Mouse (Mus musculus) G1E (cell line): ENCODE results near the gene Card9. TPM values are rescaled to one million over a fixed set of nuclear protein-coding genes. Genes with fewer than 3 reads are reported as not detected.
"Not testable (repeated sequence)": the region's sequence is repeated elsewhere in the genome, so short reads cannot be mapped to it uniquely, and the experiment has no call there.

Experiments
- ATAC-seq: 2 replicates; pipeline ENCODE4 v1.8.0; 2016; ENCODE audit warnings: mild to moderate bottlenecking; ENCODE audit not compliant: insufficient number of reproducible peaks, poor library complexity, low FRiP score, severe bottlenecking; ENCODE audit errors: extremely low read depth
- DNase-seq: peaks from one replicate; pipeline ENCODE4 v3.0.0; 2012; ENCODE audit warnings: low spot score
- H3K27me3 ChIP-seq: 2 replicates; pipeline ENCODE4 v1.6.1; 2012; ENCODE audit warnings: mild to moderate bottlenecking, low read length, inconsistent platforms; ENCODE audit not compliant: insufficient read depth
- H3K36me3 ChIP-seq: replicated peaks from 2 replicates; pipeline ENCODE3; 2012; ENCODE audit warnings: mild to moderate bottlenecking, inconsistent platforms
- H3K4me1 ChIP-seq: 2 replicates; pipeline ENCODE4 v1.6.1; 2012; ENCODE audit warnings: low read depth, low read length, inconsistent platforms, mixed read lengths; ENCODE audit not compliant: insufficient read depth
- H3K4me3 ChIP-seq: 2 replicates; pipeline ENCODE4 v1.5.1; 2012; ENCODE audit warnings: low read depth, mild to moderate bottlenecking, inconsistent platforms, low read length, moderate library complexity, mixed read lengths
- H3K9me3 ChIP-seq: replicated peaks from 2 replicates; pipeline ENCODE4 v1.6.1; 2012; ENCODE audit warnings: inconsistent platforms
- CTCF ChIP-seq: IDR thresholded peaks from 2 replicates; pipeline ENCODE4 v1.5.1; 2012; ENCODE audit warnings: low read depth, low read length, inconsistent platforms, mixed read lengths
- GATA1 ChIP-seq: IDR thresholded peaks from 2 replicates; pipeline ENCODE4 v1.6.1; 2012; ENCODE audit warnings: borderline replicate concordance, low read length, inconsistent platforms, mixed read lengths
- GATA2 ChIP-seq: IDR thresholded peaks from 2 replicates; pipeline ENCODE4 v1.6.1; 2012; ENCODE audit warnings: low read depth, low read length, inconsistent platforms, borderline replicate concordance
- POLR2AphosphoS5 ChIP-seq: IDR thresholded peaks from 2 replicates; pipeline ENCODE4 v1.6.1; 2012; ENCODE audit warnings: low read depth, low read length, inconsistent platforms; ENCODE audit not compliant: insufficient replicate concordance
- TAL1 ChIP-seq: conservative IDR thresholded peaks from 2 replicates; pipeline ENCODE4 v1.6.1; 2012; ENCODE audit warnings: low read depth, low read length, inconsistent platforms, mixed read lengths
- polyA plus RNA-seq: library from polyadenylated mRNA; stranded (reverse); fragments of >175 nt; gene quantifications from 2 replicates; pipeline ENCODE4 v1.2.3, GENCODE M21; 2012
- total RNA-seq, 2 experiments: library from RNA; stranded (forward) in 1 of 2; stranded (reverse) in 1 of 2; fragments of 200-1000 nt in 1 of 2; fragments of >200 nt in 1 of 2; fragmentation: Nextera tagmentation in 1 of 2; gene quantifications; 2 replicates each; pipeline ENCODE4 v1.2.3; 2014 to 2017

The Card9 gene
- total and polyA plus RNA-seq, 3 experiments, result 0.16 to 0.38 TPM; not detected in 1

DNA sequence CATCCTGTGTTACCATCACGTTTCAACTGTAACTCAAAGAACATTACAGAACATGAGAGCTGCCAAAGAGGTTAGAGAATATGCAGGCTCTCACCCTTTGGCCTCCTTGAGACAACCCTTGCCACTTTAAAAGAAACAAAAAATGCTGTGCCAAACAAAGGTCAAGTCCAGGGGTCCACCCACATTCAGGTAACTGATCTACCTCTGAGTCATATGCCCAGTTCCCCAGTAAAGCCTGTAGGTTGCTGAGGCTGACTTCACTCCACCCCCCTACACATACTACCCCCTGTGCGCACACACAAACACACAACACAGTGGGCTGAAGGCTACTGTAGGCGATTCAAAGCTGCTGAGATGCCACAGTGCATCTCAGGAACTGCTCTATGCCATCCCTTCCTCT is 27.0 kb upstream of the Card9 start:
- TF ChIP-seq GATA1 (no peak), GATA2 (no peak), CTCF (no peak), TAL1 (no peak), POLR2AphosphoS5 (no peak)
- ATAC-seq (no peak), DNase-seq (no peak)
- H3K4me3 ChIP-seq, result peak overlapping the region; percentile 87; the same call in 1 of the 2 replicates
- no peaks in the 10 kb centered on the region for H3K27me3 ChIP-seq
- H3K9me3 ChIP-seq, result no peaks in the 10 kb centered on the region
- H3K4me1 ChIP-seq, result peaks cover 51% of the 10 kb centered on the region
- peaks cover 78% of the 10 kb centered on the region for H3K36me3 ChIP-seq

GRCm38 (mm10) chr2:26380871-26381270 is 20.2 kb upstream of the Card9 start:
- not testable (repeated sequence) for ATAC-seq, DNase-seq, H3K9me3 ChIP-seq, H3K27me3 ChIP-seq
- peaks cover 80% of the 10 kb centered on the region for H3K36me3 ChIP-seq
- peaks cover 20% of the 10 kb centered on the region for H3K4me1 ChIP-seq
- peak overlapping the region; percentile 96 for H3K4me3 ChIP-seq

GRCm38 (mm10) chr2:26380131-26380771 is 19.5 kb upstream of the Card9 start, which contains the start of gene Snapc4:
Snapc4 (minus strand) TSS chr2:26380653.
- Histone ChIP-seq H3K9me3 (no peaks in the 10 kb centered on the region), H3K4me1 (peaks cover 20% of the 10 kb centered on the region), H3K36me3 (peaks cover 80% of the 10 kb centered on the region), H3K4me3 (peak within 1 kb of the TSS; percentile 96), H3K27me3 (no peaks in the 10 kb centered on the region)
- TF ChIP-seq CTCF, result no peak
- no peak for TF ChIP-seq TAL1
- TF ChIP-seq POLR2AphosphoS5, result no peak
- no peak for TF ChIP-seq GATA2
- no peak for TF ChIP-seq GATA1
- DNase-seq, result peak; percentile 97
- peak; percentile 84 for ATAC-seq

GRCm38 (mm10) chr2:26372396-26372795 is 11.7 kb upstream of the Card9 start:
- TF ChIP-seq GATA1, result no peak
- no peak for TF ChIP-seq TAL1
- no peak for TF ChIP-seq POLR2AphosphoS5
- no peak for TF ChIP-seq CTCF
- TF ChIP-seq GATA2, result no peak
- DNase-seq, result no peak
- Histone ChIP-seq H3K4me1 (no peaks in the 10 kb centered on the region), H3K27me3 (no peaks in the 10 kb centered on the region), H3K9me3 (no peaks in the 10 kb centered on the region), H3K36me3 (peaks cover 100% of the 10 kb centered on the region), H3K4me3 (no peak overlapping the region)
- no peak for ATAC-seq

GRCm38 (mm10) chr2:26368572-26368971 is 7.9 kb upstream of the Card9 start:
- no peaks in the 10 kb centered on the region for H3K27me3 ChIP-seq
- H3K9me3 ChIP-seq, result no peaks in the 10 kb centered on the region
- H3K36me3 ChIP-seq, result peaks cover 100% of the 10 kb centered on the region
- ATAC-seq (no peak), DNase-seq (no peak)
- no peaks in the 10 kb centered on the region for H3K4me1 ChIP-seq
- H3K4me3 ChIP-seq, result no peak overlapping the region
- TF ChIP-seq TAL1 (no peak), POLR2AphosphoS5 (no peak), CTCF (no peak), GATA2 (no peak), GATA1 (no peak)

DNA sequence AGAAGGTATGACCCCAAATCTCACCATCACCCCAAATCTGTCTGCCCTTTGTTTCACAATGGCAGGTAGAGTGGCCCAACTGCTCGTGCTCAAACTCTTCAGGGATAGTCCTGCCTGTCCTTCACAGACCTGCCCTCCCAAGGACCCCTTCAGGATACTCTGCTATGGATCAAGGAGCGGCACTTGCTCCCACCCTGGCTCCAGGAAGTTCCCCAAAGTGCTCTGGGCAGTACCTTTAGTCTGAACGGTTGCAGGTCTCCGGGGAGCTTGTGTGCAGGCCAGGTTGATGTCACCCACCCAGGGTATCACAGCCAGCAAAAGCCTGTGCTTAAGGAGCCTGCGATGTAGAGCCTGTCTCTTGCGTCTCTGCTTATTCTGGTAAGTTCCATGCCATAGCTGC is 7.2 kb upstream of the Card9 start:
- Histone ChIP-seq H3K27me3 (no peaks in the 10 kb centered on the region), H3K4me1 (no peaks in the 10 kb centered on the region), H3K4me3 (no peak overlapping the region), H3K9me3 (no peaks in the 10 kb centered on the region), H3K36me3 (peaks cover 100% of the 10 kb centered on the region)
- DNase-seq (no peak), ATAC-seq (no peak)
- TF ChIP-seq GATA1 (no peak), CTCF (no peak), TAL1 (no peak), GATA2 (no peak), POLR2AphosphoS5 (no peak)
